Mouse (Mus musculus) bone marrow, adult 2 months (tissue): ENCODE data around the gene Zdhhc14.
A peak's percentile ranks its signal among the peaks of the same experiment; 100 is the strongest.

Experiments used
- CTCF ChIP-seq: fragments of 200-500 bp; IDR thresholded peaks from 2 replicates; pipeline ENCODE4 v1.5.1; 2011; ENCODE audit warnings: low read length, control low read depth; ENCODE audit not compliant: control insufficient read depth, insufficient read depth
- POLR2A ChIP-seq: fragments of 200-500 bp; IDR thresholded peaks from 2 replicates; pipeline ENCODE4 v1.6.1; 2011; ENCODE audit warnings: low read depth, mild to moderate bottlenecking, control low read depth, low read length, borderline replicate concordance; ENCODE audit not compliant: control insufficient read depth

- TF ChIP-seq POLR2A (peak; percentile 94), CTCF (no peak)
These were observed at the start of gene Zdhhc14 for GRCm38 (mm10) chr17:5491801-5492745.
